Mouse (Mus musculus): ENCODE results near the gene Lasp1.
"Not testable (repeated sequence)": the region's sequence is repeated elsewhere in the genome, so short reads cannot be mapped to it uniquely, and the experiment has no call there.

The Lasp1 gene

GRCm38 (mm10) chr11:97798782-97799145 lies at the start of gene Lasp1:
TSS of gene Lasp1 (plus strand) at chr11:97799000.
- peak; percentile 95 for DNase-seq

GRCm38 (mm10) chr11:97753277-97753676 lies 45.5 kb upstream of the Lasp1 start:
- DNase-seq: no peak

- no peak for DNase-seq
These were observed 40.7 kb upstream of the Lasp1 start for GRCm38 (mm10) chr11:97758125-97758524.

GRCm38 (mm10) chr11:97758942-97759341 lies 39.9 kb upstream of the Lasp1 start:
- DNase-seq: no peak

- no peak for DNase-seq
These were observed 37.2 kb upstream of the Lasp1 start for GRCm38 (mm10) chr11:97761638-97762037.

GRCm38 (mm10) chr11:97766154-97766881 lies 32.5 kb upstream of the Lasp1 start, which contains the start of gene Cwc25:
TSS of gene Cwc25 (minus strand) at chr11:97766556.
- DNase-seq: peak; percentile 95

GRCm38 (mm10) chr11:97769704-97770103 lies 29.1 kb upstream of the Lasp1 start:
- no peak for DNase-seq

DNA sequence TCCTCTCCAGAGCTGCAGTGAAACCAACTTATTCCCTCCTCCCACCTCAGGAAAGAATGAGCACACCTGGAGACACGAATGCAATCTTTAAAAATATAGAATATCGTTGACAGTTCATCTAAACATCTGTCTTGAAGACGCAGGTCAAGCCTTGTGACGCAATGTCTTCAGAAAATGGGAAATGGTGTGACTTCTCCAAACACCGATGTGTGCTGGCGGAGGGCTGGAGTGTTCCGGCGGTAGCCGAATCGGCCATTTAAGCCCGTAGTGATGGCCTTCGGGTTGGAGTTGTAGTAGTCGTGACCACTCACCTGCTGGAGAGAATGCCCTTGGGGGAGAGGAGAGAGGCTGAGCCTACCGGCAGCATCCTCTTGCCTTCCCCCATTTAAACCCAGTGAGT lies 27.4 kb upstream of the Lasp1 start:
- no peak for DNase-seq

- no peak for DNase-seq
These were observed 23.6 kb upstream of the Lasp1 start for GRCm38 (mm10) chr11:97775186-97775585.

DNA sequence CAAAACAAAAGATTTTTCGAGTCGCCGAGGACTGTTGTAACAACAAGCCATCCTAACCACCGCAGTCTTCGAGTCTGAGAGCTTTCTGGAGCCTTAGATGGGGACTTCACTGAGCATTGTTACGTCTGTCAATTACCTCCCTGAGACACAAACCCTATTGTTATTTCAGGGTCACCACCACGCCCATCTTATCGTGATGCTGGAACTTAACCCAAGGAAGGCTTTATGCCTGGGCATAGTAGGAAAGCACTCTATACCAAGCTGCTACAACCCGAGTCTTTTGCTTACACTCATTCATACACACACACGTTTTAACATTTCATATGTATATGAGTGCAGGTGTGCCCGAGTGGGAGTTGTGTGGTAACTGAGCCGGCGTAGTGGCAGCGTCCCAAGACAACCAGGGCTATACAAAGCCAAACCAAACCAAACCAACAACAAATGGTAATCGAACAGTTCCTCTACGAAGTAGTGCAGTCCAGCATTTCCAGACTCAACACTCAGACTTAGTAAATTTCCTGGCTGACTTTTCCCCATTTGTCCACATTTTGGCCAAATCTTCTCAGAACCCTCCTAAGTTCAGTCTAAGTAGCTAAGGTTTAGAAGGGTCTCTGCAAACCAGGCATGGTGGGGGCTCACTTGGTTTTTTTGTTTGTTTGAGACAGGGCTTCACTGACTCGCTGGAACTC lies 22.8 kb upstream of the Lasp1 start, which contains the start of gene 1700001P01Rik:
1700001P01Rik (minus strand) TSS at position 111 of the 689 bp plus-strand sequence.
- DNase-seq: no peak

GRCm38 (mm10) chr11:97776497-97777128 lies 22.2 kb upstream of the Lasp1 start:
- no peak for DNase-seq

DNA sequence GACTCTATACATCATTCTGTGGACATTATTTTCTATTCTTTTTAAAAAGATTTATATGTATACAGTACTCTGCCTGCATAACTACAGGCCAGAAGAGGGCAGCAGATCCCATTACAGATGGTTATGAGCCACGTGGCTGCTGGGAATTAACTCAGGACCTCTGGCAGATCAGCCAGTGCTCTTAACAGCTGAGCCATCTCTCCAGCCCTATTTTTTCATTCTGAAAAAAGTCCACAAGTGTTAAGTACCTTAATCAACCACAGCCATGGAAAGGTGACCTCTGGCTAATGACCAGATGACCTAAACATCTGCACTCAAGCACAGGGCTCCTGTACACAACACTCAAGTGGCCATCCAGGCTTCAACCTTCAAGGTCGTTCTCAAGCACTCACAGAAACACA lies 21.7 kb upstream of the Lasp1 start:
- peak; percentile 50 for DNase-seq

- DNase-seq: no peak
These were observed 19.9 kb upstream of the Lasp1 start for GRCm38 (mm10) chr11:97778918-97779317.

- no peak for DNase-seq
These were observed 18.7 kb upstream of the Lasp1 start for GRCm38 (mm10) chr11:97779968-97780701.

DNA sequence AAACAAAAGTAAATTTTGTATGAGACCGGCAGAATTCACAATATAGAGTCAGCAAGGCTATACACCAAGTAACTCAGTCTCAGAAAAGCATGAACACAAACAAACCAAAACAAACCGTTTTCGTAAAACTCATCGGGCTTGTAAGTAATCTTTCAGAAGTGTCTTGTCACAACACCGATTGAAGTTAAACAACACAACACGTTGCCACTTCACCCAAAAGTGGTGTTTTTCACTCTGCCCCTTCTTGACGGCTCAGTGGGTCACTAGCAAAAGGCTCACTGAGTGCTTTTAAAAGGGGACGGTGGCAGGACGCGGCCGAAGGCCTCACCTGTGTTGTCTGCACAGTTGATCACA lies 17.3 kb upstream of the Lasp1 start:
- no peak for DNase-seq

DNA sequence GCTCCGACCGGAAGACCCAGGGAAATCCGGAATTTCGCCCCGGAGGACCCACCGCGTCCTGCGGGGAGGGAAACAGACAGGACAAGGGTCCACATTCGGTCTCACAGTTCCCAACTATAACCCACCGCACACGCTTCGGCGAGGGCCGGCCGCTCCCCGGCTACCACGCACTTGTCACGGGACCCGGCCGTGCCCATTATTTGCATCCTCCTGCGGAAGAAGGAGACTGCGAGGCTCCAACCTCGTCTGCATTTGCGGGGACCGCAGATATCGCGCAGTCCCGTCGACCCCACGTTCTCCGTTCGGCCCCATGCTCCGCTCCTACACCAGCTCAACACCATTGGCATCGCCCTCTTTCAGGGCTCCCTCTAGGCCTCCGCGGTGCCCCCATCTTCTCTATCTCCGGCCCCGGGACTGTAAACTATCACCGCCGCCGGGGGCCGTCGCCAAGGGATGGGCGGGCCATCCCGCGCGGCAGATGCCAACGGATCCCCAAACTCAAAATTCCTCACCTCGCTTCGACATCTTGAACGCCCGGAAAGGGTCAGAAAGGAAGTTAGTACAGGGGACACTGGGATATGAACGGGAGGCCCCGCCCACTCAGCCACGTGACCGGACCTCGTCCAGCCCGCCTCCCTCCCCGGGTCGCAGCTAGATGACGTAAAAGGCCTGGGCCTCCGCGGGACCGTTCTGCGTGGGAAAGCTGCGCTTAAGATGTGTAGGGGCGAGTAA lies 16.8 kb upstream of the Lasp1 start, which contains the start of gene Rpl23:
Rpl23 (minus strand) TSS at position 606 of the 732 bp plus-strand sequence.
- DNase-seq: peak; percentile 100

- DNase-seq: no peak
These were observed 16.3 kb upstream of the Lasp1 start for GRCm38 (mm10) chr11:97782564-97782895.

DNA sequence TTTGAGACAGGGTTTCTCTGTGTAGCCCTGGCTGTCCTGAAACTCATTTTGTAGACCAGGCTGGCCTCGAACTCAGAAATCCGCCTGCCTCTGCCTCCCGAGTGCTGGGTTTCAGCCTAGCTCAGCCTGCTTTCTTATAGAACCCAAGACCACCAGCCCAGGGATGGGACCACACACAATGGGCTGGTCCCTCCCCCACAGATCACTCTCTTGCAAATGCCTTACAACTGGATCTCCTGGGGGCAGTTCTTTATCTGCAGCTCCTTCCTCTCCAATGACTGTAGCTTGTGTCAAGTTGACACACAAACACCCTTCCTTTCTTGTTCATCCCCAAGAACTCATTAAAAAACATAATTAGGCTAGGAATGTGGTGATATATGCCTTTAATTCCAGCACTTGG lies 10.8 kb upstream of the Lasp1 start:
- no peak for DNase-seq

DNA sequence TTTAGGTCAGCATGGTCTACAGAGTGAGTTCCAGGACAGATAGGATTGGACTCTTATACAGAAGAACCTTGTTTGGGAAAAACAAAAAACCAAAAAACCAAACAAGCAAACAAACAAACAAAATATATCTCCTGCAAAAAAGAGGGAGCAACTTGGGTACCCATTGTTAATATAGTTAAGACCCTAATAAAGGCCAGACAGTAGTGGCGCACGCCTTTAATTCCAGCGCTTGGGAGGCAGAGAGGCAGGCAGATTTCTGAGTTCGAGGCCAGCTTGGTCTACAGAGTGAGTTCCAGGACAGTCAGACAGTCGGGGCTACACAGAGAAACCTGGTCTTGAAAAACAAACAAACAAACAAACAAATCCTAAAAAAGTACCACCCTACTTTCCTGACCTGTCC lies 9.1 kb upstream of the Lasp1 start:
- DNase-seq: no peak

- DNase-seq: not testable (repeated sequence)
These were observed 7.9 kb upstream of the Lasp1 start for GRCm38 (mm10) chr11:97790778-97791438.

DNA sequence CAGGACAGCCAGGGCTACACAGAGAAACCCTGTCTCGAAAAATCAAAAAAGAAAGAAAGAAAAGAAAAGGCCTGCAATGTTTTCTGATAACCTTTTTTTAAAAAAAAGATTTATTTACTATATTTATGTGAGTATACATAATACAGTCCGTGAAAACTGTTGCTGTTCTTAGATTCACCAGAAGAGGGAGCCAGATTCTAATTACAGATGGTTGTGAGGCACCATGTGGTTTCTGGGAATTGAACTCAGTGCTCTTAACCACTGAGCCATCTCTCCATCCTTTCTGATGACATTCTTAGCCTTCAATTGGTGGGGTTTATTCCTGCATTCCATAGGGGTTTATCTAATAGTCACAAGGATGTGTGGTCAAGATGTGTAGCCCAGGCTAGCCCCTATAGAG lies 5.6 kb upstream of the Lasp1 start:
- no peak for DNase-seq

DNA sequence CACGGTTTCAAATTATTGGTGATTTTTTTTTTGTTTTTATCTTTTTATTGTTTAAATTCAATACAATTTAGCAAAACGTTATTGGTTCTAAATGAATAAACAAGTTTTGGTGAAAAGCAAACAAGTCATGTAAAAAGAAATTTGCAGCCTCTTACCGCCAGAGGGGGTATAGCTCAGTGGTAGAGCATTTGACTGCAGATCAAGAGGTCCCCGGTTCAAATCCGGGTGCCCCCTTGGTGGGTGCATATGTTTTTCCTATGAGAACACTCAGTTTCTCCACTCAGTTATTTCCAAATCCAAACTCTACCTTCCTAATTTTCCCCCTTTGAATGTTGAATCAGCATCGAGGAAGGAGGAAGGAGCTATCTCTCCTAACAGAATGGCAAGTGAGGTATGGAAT lies 1.9 kb upstream of the Lasp1 start:
- DNase-seq: peak; percentile 84

Measured in thymus, postnatal 4 days (tissue).